Mouse (Mus musculus) neural tube, embryonic 15.5 days (tissue): ENCODE data around the gene Ell. TPM values are rescaled to one million over a fixed set of nuclear protein-coding genes. Genes with fewer than 3 reads are reported as not detected.

Source experiments
- ATAC-seq: fragments of 200-750 bp; cut with Nextera tagmentation; 2 replicates; pipeline ENCODE4 v1.8.0; 2017; ENCODE audit warnings: mild to moderate bottlenecking, moderate TSS enrichment, moderate library complexity; ENCODE audit not compliant: low FRiP score
- H3K27ac ChIP-seq: fragments of 300-500 bp; sonication (generic); replicated peaks from 2 replicates; pipeline ENCODE4 v1.5.1; 2015; ENCODE audit warnings: mild to moderate bottlenecking, inconsistent platforms
- H3K27me3 ChIP-seq: fragments of 300-500 bp; sonication (generic); replicated peaks from 2 replicates; pipeline ENCODE4 v1.6.1; 2015; ENCODE audit warnings: inconsistent platforms
- H3K36me3 ChIP-seq: fragments of 300-500 bp; sonication (generic); 2 replicates; pipeline ENCODE4 v1.6.1; 2015; ENCODE audit warnings: inconsistent platforms
- H3K4me1 ChIP-seq: fragments of 300-500 bp; sonication (generic); 2 replicates; pipeline ENCODE4 v1.6.1; 2015; ENCODE audit warnings: inconsistent platforms
- H3K4me2 ChIP-seq: fragments of 300-500 bp; sonication (generic); 2 replicates; pipeline ENCODE4 v1.6.1; 2015; ENCODE audit warnings: inconsistent platforms, mild to moderate bottlenecking, moderate library complexity
- H3K4me3 ChIP-seq: fragments of 300-500 bp; sonication (generic); replicated peaks from 2 replicates; pipeline ENCODE4 v1.5.1; 2015; ENCODE audit warnings: mild to moderate bottlenecking, inconsistent platforms
- H3K9ac ChIP-seq: fragments of 300-500 bp; sonication (generic); replicated peaks from 2 replicates; pipeline ENCODE4 v1.6.1; 2015; ENCODE audit warnings: mild to moderate bottlenecking, inconsistent platforms
- H3K9me3 ChIP-seq: fragments of 300-500 bp; sonication (generic); replicated peaks from 2 replicates; pipeline ENCODE4 v1.6.1; 2016; ENCODE audit warnings: inconsistent platforms
- WGBS: fragments of 180-500 bp; shearing (Covaris S2); methylation state at CpG from one replicate; pipeline ENCODE4 v1.1.7; 2015; ENCODE audit warnings: mixed read lengths; 5-methylcytosine and 5-hydroxymethylcytosine counted together
- polyA plus RNA-seq: library from polyadenylated mRNA; unstranded; fragments of >200 nt; fragmentation: Nextera tagmentation; extraction: Ambion mirVana; gene quantifications from 2 replicates; pipeline ENCODE4 v1.2.1, GENCODE M21; 2015

The Ell gene
- polyA plus RNA-seq, 1 experiment from 2014 or later: 14.7 TPM

GRCm38 (mm10) chr8:70605871-70606779 lies 66.9 kb downstream of the Ell start:
- H3K36me3 ChIP-seq: 0 out of 2 replicates have a peak, but pooled peaks cover 8% of the 10 kb centered on the region
- ATAC-seq: no peak
- no peak overlapping the region for H3K27ac ChIP-seq
- no peak overlapping the region for H3K9ac ChIP-seq
- H3K27me3 ChIP-seq: no peaks in the 10 kb centered on the region
- H3K9me3 ChIP-seq: no peaks in the 10 kb centered on the region
- no peak overlapping the region for H3K4me3 ChIP-seq
- 89% methylated on average over 9 of the region's 9 CpGs for WGBS
- peak overlapping the region; percentile 74 for H3K4me2 ChIP-seq
- peaks cover 75% of the 10 kb centered on the region for H3K4me1 ChIP-seq

GRCm38 (mm10) chr8:70606780-70607602 lies 67.7 kb downstream of the Ell start:
- ATAC-seq: no peak
- H3K36me3 ChIP-seq: 0 out of 2 replicates have a peak, but pooled peaks cover 8% of the 10 kb centered on the region
- H3K4me2 ChIP-seq: peak overlapping the region; percentile 74
- peak overlapping the region; percentile 89 for H3K9ac ChIP-seq
- H3K27ac ChIP-seq: 0 out of 2 replicates have a peak overlapping the region, but pooled peaks have one; percentile 33
- H3K9me3 ChIP-seq: no peaks in the 10 kb centered on the region
- H3K27me3 ChIP-seq: no peaks in the 10 kb centered on the region
- WGBS: 69% methylated on average over 18 of the region's 18 CpGs
- peaks cover 76% of the 10 kb centered on the region for H3K4me1 ChIP-seq
- H3K4me3 ChIP-seq: peak overlapping the region; percentile 89

DNA sequence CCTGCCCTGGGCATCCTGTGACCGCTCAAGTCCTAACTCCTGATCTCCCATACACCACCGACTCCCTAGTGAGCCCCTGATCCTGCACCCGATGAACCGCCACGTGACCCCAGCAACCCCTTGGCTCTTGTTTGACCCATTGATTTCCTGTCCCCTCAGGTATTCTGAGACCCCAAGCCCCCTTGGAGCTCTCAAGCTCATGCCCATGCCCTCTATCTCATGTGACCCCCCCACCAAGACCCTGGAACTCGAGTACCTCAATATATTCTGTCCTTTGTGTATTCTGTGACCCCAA lies 68.3 kb downstream of the Ell start:
- H3K4me1 ChIP-seq: peaks cover 76% of the 10 kb centered on the region
- peak overlapping the region; percentile 89 for H3K9ac ChIP-seq
- 29% methylated on average over 6 of the region's 6 CpGs for WGBS
- H3K9me3 ChIP-seq: no peaks in the 10 kb centered on the region
- H3K4me2 ChIP-seq: peak overlapping the region; percentile 74
- H3K36me3 ChIP-seq: 0 out of 2 replicates have a peak, but pooled peaks cover 4% of the 10 kb centered on the region
- H3K27me3 ChIP-seq: no peaks in the 10 kb centered on the region
- peak overlapping the region; percentile 89 for H3K4me3 ChIP-seq
- peak overlapping the region; percentile 88 for H3K27ac ChIP-seq
- ATAC-seq: no peak

GRCm38 (mm10) chr8:70607898-70608748 lies 68.9 kb downstream of the Ell start:
- WGBS: 1% methylated on average over 83 of the region's 84 CpGs
- peaks cover 76% of the 10 kb centered on the region for H3K4me1 ChIP-seq
- ATAC-seq: peak; percentile 29
- no peaks in the 10 kb centered on the region for H3K27me3 ChIP-seq
- peak overlapping the region; percentile 89 for H3K9ac ChIP-seq
- no peaks in the 10 kb centered on the region for H3K9me3 ChIP-seq
- H3K4me2 ChIP-seq: peak overlapping the region; percentile 74
- H3K36me3 ChIP-seq: 0 out of 2 replicates have a peak, but pooled peaks cover under 1% of the 10 kb centered on the region
- H3K27ac ChIP-seq: peak overlapping the region; percentile 88
- peak overlapping the region; percentile 89 for H3K4me3 ChIP-seq

- H3K9ac ChIP-seq: peak within 1 kb of the TSS; percentile 89
- H3K27me3 ChIP-seq: no peaks in the 10 kb centered on the region
- peak; percentile 13 for ATAC-seq
- peak within 1 kb of the TSS; percentile 88 for H3K27ac ChIP-seq
- 4% methylated on average over 26 of the region's 26 CpGs for WGBS
- H3K4me3 ChIP-seq: peak within 1 kb of the TSS; percentile 89
- H3K4me2 ChIP-seq: peak within 1 kb of the TSS; percentile 74
- no peaks in the 10 kb centered on the region for H3K9me3 ChIP-seq
- peaks cover 76% of the 10 kb centered on the region for H3K4me1 ChIP-seq
- no peaks in the 10 kb centered on the region for H3K36me3 ChIP-seq
Measured at GRCm38 (mm10) chr8:70608749-70609367, 69.6 kb downstream of the Ell start, which contains the start of gene Ssbp4. TSS of gene Ssbp4 (minus strand) at chr8:70608872.

DNA sequence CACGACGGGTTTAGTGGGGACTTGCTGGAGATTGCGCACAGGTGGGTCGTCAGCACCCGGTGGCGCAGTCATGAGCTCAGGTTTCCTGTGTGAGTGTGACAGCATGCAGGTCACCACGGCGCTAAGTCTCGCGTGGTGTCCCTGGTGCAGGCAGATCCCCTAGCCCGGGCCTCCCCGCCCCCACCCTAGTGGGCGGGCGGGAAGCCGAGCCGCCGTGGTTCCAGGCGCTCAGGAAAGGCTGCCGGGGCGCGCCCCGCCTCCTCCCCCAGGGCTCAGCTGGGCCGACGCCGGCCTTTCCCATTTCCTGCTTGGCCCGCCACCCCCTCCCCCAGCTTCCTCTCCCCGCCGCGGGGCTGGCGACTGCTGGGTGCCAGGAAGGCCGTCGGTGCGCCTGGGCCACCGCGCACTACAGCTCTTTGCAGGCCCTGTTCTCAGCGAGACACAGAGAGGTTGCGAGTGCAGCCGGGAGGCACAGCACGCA lies 70.2 kb downstream of the Ell start:
- H3K4me3 ChIP-seq: peak overlapping the region; percentile 89
- H3K9ac ChIP-seq: peak overlapping the region; percentile 38
- H3K4me2 ChIP-seq: peak overlapping the region; percentile 74
- H3K27me3 ChIP-seq: no peaks in the 10 kb centered on the region
- WGBS: 2% methylated on average over 39 of the region's 39 CpGs
- H3K9me3 ChIP-seq: no peaks in the 10 kb centered on the region
- H3K36me3 ChIP-seq: no peaks in the 10 kb centered on the region
- H3K4me1 ChIP-seq: peaks cover 73% of the 10 kb centered on the region
- ATAC-seq: peak; percentile 47
- H3K27ac ChIP-seq: peak overlapping the region; percentile 88

DNA sequence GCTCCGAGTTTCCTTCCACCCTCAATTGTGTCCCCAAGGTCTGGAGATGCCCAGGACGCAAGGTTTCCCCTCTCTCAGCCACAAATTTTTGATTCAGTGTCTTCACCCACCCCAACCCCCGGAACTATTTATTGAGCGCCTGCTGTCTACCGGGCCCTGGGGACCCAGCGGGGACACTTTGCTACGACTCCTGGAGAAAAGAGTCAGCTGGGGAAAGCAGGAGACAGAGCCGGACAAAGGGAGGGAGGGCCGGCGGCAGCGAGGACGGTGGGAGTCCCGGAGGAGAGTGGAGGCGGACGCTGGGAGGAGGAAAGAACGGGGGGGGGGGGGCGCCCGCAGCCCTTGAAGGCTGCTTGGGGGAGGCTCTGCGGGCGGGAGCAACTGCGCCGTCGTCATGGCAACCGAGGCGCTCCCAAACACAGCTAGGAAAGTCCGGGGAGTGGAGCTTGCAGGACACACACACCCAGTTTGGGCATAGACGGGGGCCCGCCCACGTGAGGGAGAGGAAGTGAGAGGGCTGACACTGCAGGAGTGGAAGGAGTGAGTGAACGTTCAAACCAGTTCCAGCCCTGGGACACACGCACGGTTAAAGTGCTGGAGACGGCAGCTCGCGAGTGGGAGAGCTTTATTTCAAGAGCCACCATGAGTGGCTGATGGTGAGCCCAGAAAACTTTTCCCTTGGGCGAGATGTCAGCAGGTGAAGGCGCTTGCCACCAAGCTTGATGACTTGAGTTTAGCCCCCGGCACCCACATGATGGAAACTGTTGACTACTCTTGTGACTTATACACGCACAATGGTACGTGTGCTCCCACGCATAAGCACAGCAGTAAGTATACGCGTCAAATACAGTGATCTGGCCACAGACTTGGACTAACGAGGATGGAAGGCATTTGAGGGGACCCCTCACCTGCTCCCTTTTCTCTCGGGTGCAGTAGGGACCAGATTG lies 70.9 kb downstream of the Ell start:
- Histone ChIP-seq H3K9me3 (no peaks in the 10 kb centered on the region), H3K27ac (peak overlapping the region; percentile 88), H3K4me3 (peak overlapping the region; percentile 89), H3K4me2 (peak overlapping the region; percentile 74), H3K27me3 (no peaks in the 10 kb centered on the region), H3K4me1 (peaks cover 66% of the 10 kb centered on the region), H3K36me3 (no peaks in the 10 kb centered on the region), H3K9ac (peak overlapping the region; percentile 38)
- 1% methylated on average over 43 of the region's 45 CpGs for WGBS
- peak; percentile 15; the same call in 1 of the 2 replicates for ATAC-seq

GRCm38 (mm10) chr8:70610796-70611771 lies 71.8 kb downstream of the Ell start:
- under 1% methylated on average over 54 of the region's 54 CpGs for WGBS
- Histone ChIP-seq H3K9ac (peak overlapping the region; percentile 29), H3K36me3 (no peaks in the 10 kb centered on the region), H3K4me3 (peak overlapping the region; percentile 89), H3K4me2 (peak overlapping the region; percentile 74), H3K9me3 (no peaks in the 10 kb centered on the region), H3K4me1 (peaks cover 59% of the 10 kb centered on the region), H3K27me3 (no peaks in the 10 kb centered on the region), H3K27ac (peak overlapping the region; percentile 88)
- no peak for ATAC-seq

GRCm38 (mm10) chr8:70611849-70612248 lies 72.6 kb downstream of the Ell start:
- no peaks in the 10 kb centered on the region for H3K36me3 ChIP-seq
- WGBS: under 1% methylated on average over 6 of the region's 6 CpGs
- peaks cover 51% of the 10 kb centered on the region for H3K4me1 ChIP-seq
- H3K9me3 ChIP-seq: no peaks in the 10 kb centered on the region
- peak overlapping the region; percentile 88 for H3K27ac ChIP-seq
- H3K9ac ChIP-seq: peak overlapping the region; percentile 29
- H3K27me3 ChIP-seq: no peaks in the 10 kb centered on the region
- peak overlapping the region; percentile 74 for H3K4me2 ChIP-seq
- no peak for ATAC-seq
- peak overlapping the region; percentile 89 for H3K4me3 ChIP-seq
